Mouse (Mus musculus) C2C12 (cell line): ENCODE results near the gene Apobec1.

Experiments
- CEBPB ChIP-seq: IDR thresholded peaks from one replicate; pipeline ENCODE4 v1.6.1; 2011; ENCODE audit warnings: low read depth, mild to moderate bottlenecking, control low read depth, moderate library complexity
- CTCF ChIP-seq: IDR thresholded peaks from one replicate; pipeline ENCODE4 v1.5.1; 2011; ENCODE audit not compliant: control insufficient read depth, insufficient read depth, insufficient read length
- FOSL1 ChIP-seq: IDR thresholded peaks from one replicate; pipeline ENCODE4 v1.8.0; 2011; ENCODE audit warnings: mild to moderate bottlenecking, low read length; ENCODE audit not compliant: poor library complexity, insufficient read depth, severe bottlenecking
- MYOD1 ChIP-seq: IDR thresholded peaks from one replicate; pipeline ENCODE4 v1.6.1; 2011; ENCODE audit warnings: low read depth; ENCODE audit not compliant: control insufficient read depth, insufficient read length

DNA sequence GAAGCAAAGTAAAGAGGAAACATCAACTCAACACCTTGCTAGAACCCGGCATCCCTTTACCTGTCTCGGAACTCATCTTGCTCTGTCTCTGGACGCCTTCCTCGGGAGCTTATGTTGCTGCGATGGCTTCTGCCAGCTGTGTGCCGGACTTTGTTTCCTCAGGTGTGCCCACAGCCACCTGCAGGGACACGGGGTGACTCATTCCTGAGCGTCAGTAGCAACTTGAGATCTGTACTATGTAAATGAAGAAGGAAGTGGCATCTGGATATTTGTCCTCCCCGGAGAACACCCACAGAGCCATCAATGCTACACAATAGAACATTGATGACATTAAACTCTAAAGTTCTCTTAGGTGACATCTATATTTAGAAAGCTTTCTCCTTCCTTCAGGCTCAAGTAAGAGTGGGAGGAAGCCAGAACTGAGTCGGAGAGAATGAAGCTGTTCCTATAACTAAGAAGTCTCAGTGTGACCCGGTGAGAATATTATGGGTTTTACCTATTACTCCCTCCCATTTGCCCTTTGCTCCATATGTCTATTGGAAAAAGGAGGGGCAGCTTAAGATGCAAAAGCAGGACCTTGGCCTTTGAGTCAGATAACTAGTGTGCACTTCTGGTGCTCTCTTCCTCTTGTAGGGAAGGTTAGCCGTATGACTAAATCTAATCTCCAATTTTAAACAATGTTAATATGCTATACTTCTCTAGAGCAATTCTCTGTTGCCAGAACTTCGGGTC, 11.1 kb downstream of the Apobec1 start:
- TF ChIP-seq CTCF (no peak), FOSL1 (no peak), CEBPB (no peak), MYOD1 (no peak)
